Mouse (Mus musculus) hindbrain, embryonic 11.5 days (tissue): ENCODE results near the gene Phlpp2. TPM values are rescaled to one million over a fixed set of nuclear protein-coding genes. Genes with fewer than 3 reads are reported as not detected.

ENCODE experiments used
- ATAC-seq: fragments of 200-750 bp; cut with Nextera tagmentation; 2 replicates; pipeline ENCODE4 v1.8.0; 2017; ENCODE audit warnings: mild to moderate bottlenecking, moderate TSS enrichment, moderate library complexity; ENCODE audit not compliant: low FRiP score
- DNase-seq: peaks from one replicate; pipeline ENCODE4 v3.0.0-alpha.2; 2015; ENCODE audit warnings: low spot score
- H3K27ac ChIP-seq: fragments of 300-500 bp; sonication (generic); 2 replicates; pipeline ENCODE4 v1.5.1; 2014; ENCODE audit warnings: mild to moderate bottlenecking, low read depth, low read length
- H3K27me3 ChIP-seq: fragments of 300-500 bp; sonication (generic); 2 replicates; pipeline ENCODE4 v1.6.1; 2014; ENCODE audit warnings: mild to moderate bottlenecking, low read length, moderate library complexity, mixed read lengths; ENCODE audit not compliant: control insufficient read depth, insufficient read depth
- H3K36me3 ChIP-seq: fragments of 300-500 bp; sonication (generic); 2 replicates; pipeline ENCODE4 v1.6.1; 2014; ENCODE audit warnings: mild to moderate bottlenecking, low read length, moderate library complexity, mixed read lengths; ENCODE audit not compliant: control insufficient read depth, insufficient read depth
- H3K4me1 ChIP-seq: fragments of 300-500 bp; sonication (generic); replicated peaks from 2 replicates; pipeline ENCODE4 v1.6.1; 2014; ENCODE audit warnings: low read length, mixed read lengths; ENCODE audit not compliant: control insufficient read depth, insufficient read depth
- H3K4me2 ChIP-seq: fragments of 300-500 bp; sonication (generic); replicated peaks from 2 replicates; pipeline ENCODE4 v1.6.1; 2014; ENCODE audit warnings: mild to moderate bottlenecking, low read depth, low read length
- H3K4me3 ChIP-seq: fragments of 300-500 bp; sonication (generic); 2 replicates; pipeline ENCODE4 v1.5.1; 2014; ENCODE audit warnings: low read depth, low read length
- H3K9ac ChIP-seq: fragments of 300-500 bp; sonication (generic); 2 replicates; pipeline ENCODE4 v1.6.1; 2014; ENCODE audit warnings: low read depth, low read length
- H3K9me3 ChIP-seq: fragments of 300-500 bp; sonication (generic); 2 replicates; pipeline ENCODE4 v1.6.1; 2016; ENCODE audit warnings: low read length; ENCODE audit not compliant: control insufficient read depth
- WGBS: fragments of 180-500 bp; shearing (Covaris S2); extraction: QIAGEN DNeasy Blood & Tissue Kit; methylation state at CpG from one replicate; pipeline ENCODE4 v1.1.7; 2014; 5-methylcytosine and 5-hydroxymethylcytosine counted together
- polyA plus RNA-seq: library from polyadenylated mRNA; unstranded; fragments of >200 nt; fragmentation: Nextera tagmentation; extraction: Ambion mirVana; gene quantifications from 2 replicates; pipeline ENCODE4 v1.2.1, GENCODE M21; 2014

The Phlpp2 gene
- polyA plus RNA-seq, 1 experiment from 2014 or later = 5.1 TPM

DNA sequence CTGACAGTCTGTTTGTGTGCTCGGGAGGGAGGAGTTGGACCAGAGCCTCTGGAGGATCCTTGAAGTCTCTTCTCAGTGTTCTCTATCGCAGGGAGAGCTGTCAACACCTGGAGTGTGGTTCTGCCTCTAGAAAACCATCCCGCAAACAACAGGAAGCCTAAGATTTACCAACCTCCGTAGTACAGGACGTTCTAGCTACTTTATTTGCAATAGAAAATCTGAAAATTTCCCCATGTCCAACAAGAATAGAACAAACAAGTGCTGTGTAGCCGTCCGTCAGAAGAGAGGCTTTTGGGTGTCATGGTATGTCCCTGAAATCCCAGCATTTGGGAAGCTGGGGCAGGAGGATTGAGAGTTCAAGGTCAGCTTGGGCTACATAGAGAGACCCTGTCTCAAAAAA, 119.4 kb downstream of the Phlpp2 start:
- no peaks in the 10 kb centered on the region for H3K36me3 ChIP-seq

DNA sequence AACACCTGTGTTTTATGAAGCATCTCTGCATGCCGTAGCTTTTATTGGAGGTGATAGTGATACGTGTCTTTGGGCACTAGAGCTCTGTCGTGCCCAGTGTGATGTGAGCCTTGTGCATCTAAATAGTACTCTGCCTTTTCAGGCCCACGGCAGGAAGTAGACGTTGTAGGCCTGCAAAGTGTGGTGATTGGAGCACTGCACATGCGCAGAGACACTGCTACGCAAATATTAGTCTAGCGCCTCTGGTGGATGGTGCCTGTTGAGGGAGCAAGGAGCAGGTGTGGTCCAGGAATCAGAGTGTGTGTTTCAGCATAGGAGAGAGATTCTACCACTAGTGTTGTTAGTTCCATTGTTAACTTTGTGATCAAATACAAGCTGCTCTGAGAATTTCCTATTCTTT, 120.8 kb downstream of the Phlpp2 start:
- 88% methylated on average over 8 of the region's 8 CpGs for WGBS
- no peak for DNase-seq

More for the DNA sequence above, 119.4 kb downstream of the Phlpp2 start:
- no peak for DNase-seq
- no peaks in the 10 kb centered on the region for H3K27me3 ChIP-seq
- H3K9me3 ChIP-seq = no peaks in the 10 kb centered on the region
- 88% methylated on average over 7 of the region's 7 CpGs for WGBS
- no peak overlapping the region for H3K27ac ChIP-seq
- no peak for ATAC-seq
- no peak overlapping the region for H3K9ac ChIP-seq
- H3K4me3 ChIP-seq = no peak overlapping the region
- no peak overlapping the region for H3K4me2 ChIP-seq
- H3K4me1 ChIP-seq = no peaks in the 10 kb centered on the region

DNA sequence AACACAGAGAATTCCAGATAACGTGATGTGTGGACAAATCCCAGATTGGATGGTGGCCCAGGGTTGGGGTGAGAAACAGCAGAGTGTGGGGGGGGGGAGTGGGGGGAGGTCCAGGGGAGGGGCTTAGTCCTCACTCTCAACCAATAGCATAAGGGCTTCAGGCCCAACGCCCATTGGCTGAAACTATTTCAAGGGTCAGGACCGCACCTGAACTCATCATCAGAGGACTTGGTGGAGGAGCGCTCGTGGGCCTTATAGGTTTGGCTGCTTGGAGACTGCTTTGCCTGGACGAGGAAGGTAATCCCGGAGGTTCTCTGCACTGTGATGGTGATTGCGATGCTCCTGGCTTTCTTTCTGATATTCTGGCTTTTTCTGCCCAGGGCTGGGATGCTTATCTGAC, 121.9 kb downstream of the Phlpp2 start, which contains the start of gene Tat:
TSS of gene Tat (plus strand) at position 214 of the 400 bp plus-strand sequence.
- no peak within 1 kb of the TSS for H3K27ac ChIP-seq
- no peaks in the 10 kb centered on the region for H3K9me3 ChIP-seq
- H3K4me3 ChIP-seq = no peak within 1 kb of the TSS
- no peak for ATAC-seq
- no peaks in the 10 kb centered on the region for H3K27me3 ChIP-seq
- H3K36me3 ChIP-seq = no peaks in the 10 kb centered on the region
- 87% methylated on average over 8 of the region's 8 CpGs for WGBS
- DNase-seq = no peak
- H3K9ac ChIP-seq = no peak within 1 kb of the TSS
- no peak within 1 kb of the TSS for H3K4me2 ChIP-seq
- no peaks in the 10 kb centered on the region for H3K4me1 ChIP-seq

More for the DNA sequence above, 120.8 kb downstream of the Phlpp2 start:
- Histone ChIP-seq H3K4me3 (no peak overlapping the region), H3K27ac (no peak overlapping the region), H3K36me3 (no peaks in the 10 kb centered on the region), H3K9me3 (no peaks in the 10 kb centered on the region), H3K4me2 (no peak overlapping the region), H3K4me1 (no peaks in the 10 kb centered on the region), H3K27me3 (no peaks in the 10 kb centered on the region), H3K9ac (no peak overlapping the region)
- ATAC-seq = no peak

DNA sequence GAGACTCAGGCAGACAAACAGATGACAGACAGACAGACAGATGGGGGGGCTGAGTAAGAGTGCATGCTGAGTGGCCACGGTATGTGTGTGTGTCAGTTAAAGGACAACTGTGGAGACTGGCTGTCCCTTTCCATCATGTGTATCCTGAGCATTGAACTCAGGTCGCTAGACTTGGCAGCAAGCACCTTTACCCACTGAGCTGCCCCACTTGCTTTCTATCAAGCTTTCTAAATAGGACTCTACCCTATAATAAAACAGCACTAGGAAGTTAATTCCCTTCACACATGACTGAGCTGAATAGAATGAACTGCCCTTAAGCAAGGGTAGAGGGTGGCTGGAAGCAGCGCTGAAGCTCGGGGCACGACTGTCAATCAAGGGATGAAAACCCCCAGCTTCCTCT, 123.8 kb downstream of the Phlpp2 start:
- H3K9ac ChIP-seq = no peak overlapping the region
- no peaks in the 10 kb centered on the region for H3K36me3 ChIP-seq
- WGBS = 70% methylated on average over 5 of the region's 5 CpGs
- no peaks in the 10 kb centered on the region for H3K9me3 ChIP-seq
- H3K4me1 ChIP-seq = no peaks in the 10 kb centered on the region
- H3K27me3 ChIP-seq = no peaks in the 10 kb centered on the region
- ATAC-seq = no peak
- DNase-seq = no peak
- no peak overlapping the region for H3K4me2 ChIP-seq
- H3K4me3 ChIP-seq = no peak overlapping the region
- no peak overlapping the region for H3K27ac ChIP-seq

DNA sequence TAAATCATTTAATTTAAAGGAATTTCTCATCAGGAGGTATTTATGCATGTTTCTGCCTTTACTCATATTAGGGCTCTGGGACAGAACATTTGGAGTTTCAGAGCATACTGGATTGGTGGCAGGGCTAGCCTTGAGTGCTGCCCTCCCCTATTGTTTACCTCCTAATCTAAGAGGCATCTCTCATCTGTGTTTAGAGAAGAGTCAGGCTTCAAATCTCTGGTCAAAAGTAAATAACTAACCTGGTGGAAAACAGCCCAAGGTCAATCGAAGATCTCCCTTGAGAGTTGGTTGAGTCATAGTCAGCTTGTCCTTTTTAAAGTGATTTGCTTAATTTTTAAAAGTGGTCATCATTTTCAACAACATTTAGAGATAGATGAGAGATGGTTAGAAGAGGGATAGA, 124.6 kb downstream of the Phlpp2 start:
- Histone ChIP-seq H3K9ac (no peak overlapping the region), H3K9me3 (no peaks in the 10 kb centered on the region), H3K27me3 (no peaks in the 10 kb centered on the region), H3K4me2 (no peak overlapping the region), H3K4me3 (no peak overlapping the region), H3K27ac (no peak overlapping the region), H3K4me1 (no peaks in the 10 kb centered on the region), H3K36me3 (no peaks in the 10 kb centered on the region)
- DNase-seq (no peak), ATAC-seq (no peak)
- WGBS = 86% methylated on average over 1 of the region's 1 CpGs

Other genes with a start within 250 kb of the Phlpp2 start
- 199 TPM in 2 replicates for gene Ist1, start 175.3 kb upstream of the Phlpp2 start, polyA plus RNA-seq
- 53.0 and 59.1 TPM in 2 replicates for gene Zfp821, start 163.0 kb upstream of the Phlpp2 start, polyA plus RNA-seq
- gene Atxn1l, start 130.8 kb upstream of the Phlpp2 start, polyA plus RNA-seq = 5.9 and 6.0 TPM in 2 replicates
- gene Ap1g1, start 90.0 kb upstream of the Phlpp2 start, polyA plus RNA-seq = 33.8 and 44.4 TPM in 2 replicates
- gene Marveld3, start 93.7 kb downstream of the Phlpp2 start, polyA plus RNA-seq = 0.52 and 0.82 TPM in 2 replicates
- not detected in 2 replicates for gene Tat, start 121.9 kb downstream of the Phlpp2 start, polyA plus RNA-seq
- 0.14 TPM in 1 of 2 replicates, not detected in the other for gene Chst4, start 171.2 kb downstream of the Phlpp2 start, polyA plus RNA-seq
- gene Zfp612, start 211.2 kb downstream of the Phlpp2 start, polyA plus RNA-seq = 10.1 and 11.4 TPM in 2 replicates
- not detected in 2 replicates for gene Gm21964, start 232.7 kb downstream of the Phlpp2 start, polyA plus RNA-seq
- gene Gm17720, start 234.2 kb downstream of the Phlpp2 start, polyA plus RNA-seq = not detected in 2 replicates